Mouse (Mus musculus) brown adipose tissue, adult 24 weeks (tissue): ENCODE measurements around the gene Gm49368. TPM values are rescaled to one million over a fixed set of nuclear protein-coding genes. Genes with fewer than 3 reads are reported as not detected.

ENCODE experiments used
- H3K27ac ChIP-seq: fragments of 200-500 bp; replicated peaks from 2 replicates; pipeline ENCODE4 v1.5.1; 2012; ENCODE audit warnings: low read depth, mild to moderate bottlenecking, low read length
- H3K4me1 ChIP-seq: fragments of 200-500 bp; 2 replicates; pipeline ENCODE4 v1.6.1; 2012; ENCODE audit warnings: low read length, mixed read lengths; ENCODE audit not compliant: control insufficient read depth, insufficient read depth, insufficient read length
- H3K4me3 ChIP-seq: fragments of 200-500 bp; 2 replicates; pipeline ENCODE4 v1.5.1; 2012; ENCODE audit warnings: low read depth, mild to moderate bottlenecking, low read length, moderate library complexity; ENCODE audit not compliant: insufficient read depth
- polyA plus RNA-seq: library from polyadenylated mRNA; stranded (reverse); fragments of >200 nt; gene quantifications from 2 replicates; pipeline ENCODE4 v1.2.4, GENCODE M21; 2012; ENCODE audit not compliant: missing spikeins, insufficient read depth, insufficient read length

Gm49368 gene
- polyA plus RNA-seq, 1 experiment = not detected

DNA sequence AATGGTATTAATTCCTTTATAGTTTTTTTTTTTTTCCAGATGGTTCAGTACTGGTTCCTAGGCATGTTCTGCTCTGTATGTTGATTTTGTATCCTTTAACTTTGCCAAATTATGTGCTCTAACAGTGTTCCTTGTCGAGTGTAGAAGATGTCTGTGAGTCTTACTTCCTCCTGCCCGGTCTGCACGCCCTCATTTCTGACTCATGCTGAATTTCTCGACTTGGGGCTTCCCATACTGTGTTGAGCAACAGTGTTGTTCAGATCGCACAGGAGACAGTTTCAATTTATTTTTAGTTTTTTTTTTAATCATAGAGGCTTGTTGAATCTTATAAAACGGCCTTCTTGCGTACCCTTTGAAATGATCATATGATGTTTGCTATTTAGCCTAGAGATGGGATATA is 26.7 kb downstream of the Gm49368 start:
- Histone ChIP-seq H3K4me3 (no peak overlapping the region), H3K27ac (no peak overlapping the region), H3K4me1 (no peaks in the 10 kb centered on the region)

DNA sequence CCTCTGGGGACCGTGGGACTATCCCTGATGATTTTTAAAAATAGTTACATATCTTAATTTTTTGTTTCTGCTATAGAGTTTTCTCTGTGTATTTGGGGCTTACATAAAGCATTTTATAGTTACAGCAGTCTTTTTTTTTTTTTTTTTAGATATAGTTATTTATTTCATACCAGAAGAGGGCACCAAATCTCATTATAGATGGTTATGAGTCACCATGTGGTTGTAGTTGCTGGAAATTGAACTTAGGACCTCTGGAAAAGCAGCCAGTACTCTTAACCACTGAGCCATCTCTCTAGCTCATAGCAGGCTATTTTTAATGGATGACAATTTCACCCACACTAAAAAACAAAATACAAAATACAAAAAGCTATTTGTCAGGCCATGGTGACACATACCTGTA is 35.7 kb downstream of the Gm49368 start:
- Histone ChIP-seq H3K4me1 (no peaks in the 10 kb centered on the region), H3K4me3 (no peak overlapping the region), H3K27ac (no peak overlapping the region)

DNA sequence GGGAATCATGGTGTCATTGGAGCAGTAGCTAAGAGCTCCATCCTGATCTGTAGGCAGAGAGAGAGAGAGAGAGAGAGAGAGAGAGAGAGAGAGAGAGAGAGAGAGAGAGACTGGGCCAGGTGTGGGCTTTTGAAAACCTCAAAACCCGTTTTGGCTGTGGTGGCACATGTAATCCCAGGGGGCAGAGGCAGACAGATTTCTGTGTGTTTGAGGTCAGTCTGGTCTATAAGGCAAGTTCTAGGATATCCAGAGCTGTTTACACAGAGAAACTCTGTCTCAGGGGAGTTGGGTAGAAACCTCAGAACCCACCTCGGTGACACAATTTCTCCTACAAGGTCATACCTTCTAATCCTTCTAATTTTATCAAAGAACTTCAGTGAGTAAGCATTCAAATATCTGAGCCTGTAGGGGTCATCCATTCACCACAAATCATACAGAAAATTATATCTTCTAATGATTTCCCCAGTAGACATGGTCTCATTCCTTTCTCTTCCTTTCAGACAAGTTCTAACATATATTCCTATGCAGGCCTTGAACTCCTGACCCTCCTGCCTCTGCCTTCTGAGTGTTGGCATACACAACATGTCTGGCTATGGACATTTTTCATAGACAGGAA is 38.4 kb downstream of the Gm49368 start:
- H3K4me3 ChIP-seq = no peak overlapping the region
- no peak overlapping the region for H3K27ac ChIP-seq
- H3K4me1 ChIP-seq = no peaks in the 10 kb centered on the region

DNA sequence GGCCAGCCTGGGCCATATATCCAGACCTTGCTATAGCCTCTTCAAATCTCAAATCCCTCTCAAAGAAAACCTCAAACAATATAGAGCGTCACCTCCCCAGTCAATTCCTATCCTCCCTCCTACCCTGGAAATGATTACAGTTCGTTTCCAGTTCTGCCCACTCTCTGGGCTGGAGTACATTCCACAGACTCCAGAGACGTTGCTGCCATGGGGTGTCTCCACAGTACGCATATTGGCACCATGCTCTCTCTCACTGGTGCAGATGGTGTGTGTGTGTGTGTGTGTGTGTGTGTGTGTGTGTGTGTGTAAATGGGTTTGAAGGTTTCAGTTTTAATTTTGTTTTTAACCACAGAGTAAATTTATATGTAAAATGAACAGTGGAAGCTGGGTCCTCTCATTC is 42.8 kb downstream of the Gm49368 start:
- no peaks in the 10 kb centered on the region for H3K4me1 ChIP-seq
- no peak overlapping the region for H3K27ac ChIP-seq
- H3K4me3 ChIP-seq = no peak overlapping the region

DNA sequence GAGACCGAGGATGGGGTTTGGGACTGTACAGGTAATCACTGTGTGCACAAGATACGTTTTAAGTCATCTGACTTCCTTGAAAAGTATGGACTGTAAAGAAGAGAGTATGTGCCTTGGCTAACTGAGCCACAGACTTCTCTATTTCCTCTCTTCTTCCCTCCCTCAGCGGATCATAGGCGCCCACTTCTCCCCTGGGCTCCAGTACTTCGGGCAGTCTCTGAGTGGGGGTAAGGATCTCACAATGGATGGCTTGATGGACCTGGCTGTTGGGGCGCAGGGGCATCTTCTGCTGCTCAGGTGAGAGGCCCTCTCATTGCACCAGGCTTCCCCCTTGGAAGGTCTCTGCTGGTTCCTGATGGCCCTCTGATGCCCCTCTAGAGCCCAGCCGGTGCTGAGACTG is 45.0 kb downstream of the Gm49368 start:
- H3K4me3 ChIP-seq = no peak overlapping the region

DNA sequence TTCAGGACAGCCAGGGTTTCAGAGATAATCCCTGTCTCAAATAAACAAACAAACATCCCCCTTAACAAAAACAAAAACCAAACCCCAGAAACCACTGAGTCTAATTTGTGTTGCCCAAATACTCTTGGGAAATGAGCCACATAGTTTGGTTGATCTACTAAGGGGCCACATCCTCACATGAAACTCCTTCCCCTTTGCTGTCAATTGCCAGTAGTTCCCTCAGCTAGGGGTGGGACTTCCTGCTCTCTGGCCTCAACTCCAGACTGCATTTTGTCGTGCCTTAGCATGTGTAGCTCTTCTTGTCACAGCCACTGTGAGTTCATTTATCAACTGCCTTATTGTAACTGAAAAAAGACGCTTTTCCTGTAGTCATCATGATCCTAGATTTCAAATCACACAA is 47.8 kb downstream of the Gm49368 start:
- no peak overlapping the region for H3K27ac ChIP-seq
- no peak overlapping the region for H3K4me3 ChIP-seq

More for the DNA sequence above, 45.0 kb downstream of the Gm49368 start:
- H3K27ac ChIP-seq = no peak overlapping the region
- no peaks in the 10 kb centered on the region for H3K4me1 ChIP-seq

DNA sequence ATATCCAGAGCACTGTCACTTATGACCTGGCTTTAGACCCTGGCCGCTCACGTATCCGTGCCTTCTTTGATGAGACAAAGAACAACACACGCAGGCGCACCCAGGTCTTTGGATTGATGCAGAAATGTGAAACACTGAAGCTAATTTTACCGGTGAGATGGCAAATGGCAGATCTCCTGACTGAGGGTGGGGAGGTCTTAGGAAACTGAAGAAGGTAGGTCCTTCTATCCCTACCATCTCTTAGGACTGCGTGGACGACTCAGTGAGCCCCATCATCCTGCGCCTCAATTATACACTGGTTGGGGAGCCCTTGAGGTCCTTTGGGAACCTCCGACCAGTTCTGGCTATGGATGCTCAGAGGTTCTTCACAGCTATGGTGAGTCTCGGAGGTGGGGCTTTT is 49.6 kb downstream of the Gm49368 start:
- Histone ChIP-seq H3K4me3 (no peak overlapping the region), H3K27ac (no peak overlapping the region), H3K4me1 (no peaks in the 10 kb centered on the region)

More for the DNA sequence above, 47.8 kb downstream of the Gm49368 start:
- no peaks in the 10 kb centered on the region for H3K4me1 ChIP-seq

DNA sequence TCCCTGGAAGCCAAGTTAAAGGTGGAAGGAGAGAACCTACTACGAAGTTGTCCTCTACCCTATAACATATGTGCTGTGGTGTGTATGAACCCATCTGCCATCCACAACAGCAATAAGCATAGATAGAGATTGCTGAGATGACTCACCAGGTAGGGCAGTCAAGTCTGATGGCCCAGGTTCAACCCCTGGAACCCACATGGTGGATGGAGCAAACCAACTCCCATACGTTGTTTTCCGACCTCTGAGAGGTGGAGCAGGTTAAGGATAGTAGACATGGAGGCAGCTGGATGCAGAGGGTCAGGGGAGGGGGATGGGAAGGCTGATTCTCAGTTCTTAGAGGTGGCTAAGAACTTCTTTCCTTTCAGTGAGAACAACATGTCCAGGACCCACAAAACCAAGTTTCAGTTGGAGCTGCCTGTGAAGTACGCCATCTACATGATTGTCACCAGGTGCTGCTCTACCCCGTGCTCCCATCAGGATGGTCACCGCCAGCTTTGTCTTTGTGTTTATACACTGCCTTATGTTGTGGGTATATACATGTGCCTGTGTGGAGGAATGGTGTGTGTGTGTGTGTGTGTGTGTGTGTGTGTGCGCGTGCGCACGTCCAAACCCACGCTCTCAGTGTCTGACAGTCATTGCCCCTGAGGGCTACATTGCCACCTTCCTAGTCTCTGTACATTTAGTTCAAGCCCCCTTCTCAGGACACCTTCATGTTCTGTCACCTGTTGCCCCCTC is 52.1 kb downstream of the Gm49368 start:
- no peak overlapping the region for H3K27ac ChIP-seq
- no peak overlapping the region for H3K4me3 ChIP-seq
- H3K4me1 ChIP-seq = no peaks in the 10 kb centered on the region

DNA sequence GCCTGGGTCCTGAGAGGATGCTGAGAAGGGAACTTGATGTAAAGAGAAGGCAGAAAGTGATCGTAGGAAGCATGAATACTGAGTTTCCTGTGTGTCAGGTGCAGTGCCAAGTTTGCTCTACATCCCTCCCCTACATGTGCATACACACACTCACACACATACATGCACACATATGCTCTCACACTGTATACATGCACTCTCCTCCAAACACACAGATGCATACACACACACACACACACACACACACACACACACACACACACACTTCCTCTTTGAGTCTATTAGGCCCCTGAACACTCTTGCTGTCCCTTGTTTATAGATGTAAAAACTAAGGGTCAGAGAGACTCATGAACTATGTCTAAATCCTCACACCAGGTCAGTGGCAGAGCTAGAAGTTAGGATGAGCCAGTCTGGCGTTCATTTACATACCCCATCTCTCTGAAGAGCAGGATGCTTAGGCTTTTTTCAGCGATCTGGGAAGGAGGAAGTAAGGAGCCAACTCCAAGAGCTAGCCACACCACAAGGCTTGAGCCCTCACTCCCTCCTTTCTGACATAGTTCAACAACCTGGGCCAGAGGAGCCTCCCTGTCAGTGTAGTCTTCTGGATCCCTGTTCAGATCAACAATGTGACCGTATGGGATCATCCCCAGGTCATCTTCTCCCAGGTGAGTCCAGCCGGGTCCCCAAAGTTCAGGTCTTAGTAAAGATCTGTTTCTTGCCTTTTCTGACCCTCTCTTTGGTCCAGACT is 52.9 kb downstream of the Gm49368 start:
- Histone ChIP-seq H3K4me1 (no peaks in the 10 kb centered on the region), H3K4me3 (no peak overlapping the region), H3K27ac (no peak overlapping the region)

DNA sequence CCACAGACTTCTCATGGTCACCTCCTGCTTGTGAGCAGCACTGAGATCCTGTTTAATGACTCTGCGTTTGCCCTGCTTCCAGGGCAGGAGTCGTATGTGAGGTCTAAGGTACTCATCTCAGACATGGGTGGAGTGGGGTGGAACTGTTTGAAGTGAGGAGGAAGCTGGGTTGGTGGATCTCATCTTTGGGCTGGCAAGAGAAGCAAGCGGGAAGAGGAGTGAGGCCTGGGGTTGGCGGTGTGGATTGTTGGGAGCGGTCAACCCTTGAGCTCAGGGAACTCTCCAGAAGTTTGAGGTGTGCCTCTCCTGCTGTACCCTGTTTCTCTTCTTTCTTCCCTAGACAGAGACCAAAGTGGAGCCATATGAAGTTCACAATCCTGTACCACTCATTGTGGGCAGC is 53.9 kb downstream of the Gm49368 start:
- no peak overlapping the region for H3K4me3 ChIP-seq
- no peaks in the 10 kb centered on the region for H3K4me1 ChIP-seq
- H3K27ac ChIP-seq = no peak overlapping the region

DNA sequence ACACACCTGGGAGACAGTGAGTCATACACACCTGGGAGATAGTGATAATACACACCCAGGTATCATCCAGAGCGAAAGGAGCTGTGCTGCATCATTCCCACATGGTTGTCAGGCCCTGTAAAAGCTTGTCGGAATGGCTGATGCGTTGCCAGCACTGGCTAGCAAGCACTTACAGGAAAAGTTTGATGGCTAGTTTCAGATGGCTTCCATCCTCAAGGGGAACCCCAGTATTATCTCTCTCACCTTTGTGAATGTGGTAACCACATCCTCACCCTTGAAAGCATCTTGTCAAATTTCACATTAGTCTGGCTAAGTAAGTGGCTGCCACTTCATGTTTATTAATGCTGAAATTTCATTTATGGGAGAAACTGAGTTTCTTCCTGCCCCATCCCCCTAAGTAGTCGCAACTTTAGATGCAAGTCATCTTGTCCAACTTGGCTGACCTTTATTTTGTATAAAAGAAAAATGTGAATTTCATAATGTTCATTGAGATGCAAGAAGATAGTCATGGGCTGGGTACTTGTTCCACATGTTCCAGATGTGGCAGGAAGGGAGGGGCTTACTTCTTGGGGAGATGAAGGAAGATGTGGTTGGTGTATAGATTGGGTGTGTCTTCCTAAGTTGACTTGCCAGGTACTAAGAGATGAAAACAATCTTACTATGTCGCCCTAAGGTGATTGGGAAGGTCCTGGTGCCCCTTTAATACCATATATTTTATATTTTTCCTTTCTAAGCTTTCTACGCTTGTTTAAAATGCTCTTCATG is 57.4 kb downstream of the Gm49368 start:
- no peak overlapping the region for H3K4me3 ChIP-seq
- no peaks in the 10 kb centered on the region for H3K4me1 ChIP-seq
- H3K27ac ChIP-seq = no peak overlapping the region

DNA sequence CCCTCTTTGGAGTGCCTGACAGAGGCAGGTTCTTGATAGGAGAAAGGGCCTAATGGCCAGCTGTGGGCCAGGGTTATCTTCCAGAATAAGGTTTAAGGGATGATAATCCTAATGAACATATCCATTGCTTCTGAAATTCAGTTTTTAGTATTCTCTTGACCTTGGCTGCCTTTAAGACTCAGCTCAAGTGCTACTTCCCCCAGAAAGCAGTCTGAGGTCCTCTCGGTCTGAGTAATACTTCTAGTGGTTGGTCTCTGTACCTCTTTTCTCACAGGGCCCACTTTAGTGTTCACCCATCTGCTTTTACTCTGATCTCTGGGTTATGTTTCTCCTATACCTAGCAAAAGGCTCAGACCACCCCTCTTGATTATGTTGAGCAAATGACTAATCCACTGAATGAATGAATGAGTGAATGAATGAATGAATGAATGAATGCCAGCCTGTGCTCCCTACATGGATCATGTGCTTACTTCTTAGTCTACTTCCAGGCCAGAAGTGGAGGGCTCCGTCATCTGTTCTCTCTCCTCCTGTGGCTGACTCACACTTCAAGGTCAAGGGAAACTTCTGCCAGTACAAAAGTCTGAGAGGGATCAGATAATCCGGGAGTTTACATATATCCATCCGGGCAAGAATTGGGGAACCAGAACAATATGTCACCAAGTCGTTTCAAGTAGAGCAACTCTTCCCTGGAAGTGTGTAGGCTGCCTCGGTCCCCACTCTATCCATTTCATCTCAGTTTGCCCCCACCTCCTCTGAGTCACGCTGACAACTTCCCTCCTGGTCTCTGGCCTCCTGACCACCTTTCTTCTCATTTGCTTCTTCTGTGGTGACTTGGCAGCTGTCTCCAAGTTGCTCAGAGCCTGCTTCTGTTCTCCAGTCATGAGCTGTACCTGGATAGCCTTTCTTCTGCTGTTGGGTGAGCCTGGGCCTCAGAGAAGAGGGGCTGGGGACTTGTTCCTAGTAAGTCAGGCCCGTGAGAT is 66.5 kb downstream of the Gm49368 start, which contains the start of gene Itgax:
Itgax (plus strand) TSS at position 807 of the 980 bp plus-strand sequence.
- no peaks in the 10 kb centered on the region for H3K4me1 ChIP-seq
- H3K27ac ChIP-seq = no peak within 1 kb of the TSS
- no peak within 1 kb of the TSS for H3K4me3 ChIP-seq

DNA sequence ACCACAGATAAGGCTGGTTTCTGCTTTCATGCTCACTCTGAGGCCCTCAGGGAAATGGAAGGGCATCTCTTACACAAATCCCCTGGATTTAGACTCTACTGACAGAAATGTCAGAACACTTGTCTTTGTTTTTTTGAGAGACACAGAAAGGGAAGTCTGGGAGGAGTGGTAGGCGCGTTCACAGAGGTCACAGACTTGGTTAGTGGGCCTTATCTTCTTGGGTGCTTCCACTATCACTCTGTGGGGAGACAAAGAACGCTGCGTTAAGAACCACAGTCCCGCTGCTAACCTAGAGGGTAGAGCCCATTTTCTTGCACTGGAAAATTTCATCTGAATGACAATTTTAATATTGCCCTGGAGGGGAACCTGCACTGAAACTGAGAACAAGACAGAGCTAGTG is 69.7 kb downstream of the Gm49368 start:
- Histone ChIP-seq H3K4me1 (no peaks in the 10 kb centered on the region), H3K4me3 (no peak overlapping the region), H3K27ac (no peak overlapping the region)

DNA sequence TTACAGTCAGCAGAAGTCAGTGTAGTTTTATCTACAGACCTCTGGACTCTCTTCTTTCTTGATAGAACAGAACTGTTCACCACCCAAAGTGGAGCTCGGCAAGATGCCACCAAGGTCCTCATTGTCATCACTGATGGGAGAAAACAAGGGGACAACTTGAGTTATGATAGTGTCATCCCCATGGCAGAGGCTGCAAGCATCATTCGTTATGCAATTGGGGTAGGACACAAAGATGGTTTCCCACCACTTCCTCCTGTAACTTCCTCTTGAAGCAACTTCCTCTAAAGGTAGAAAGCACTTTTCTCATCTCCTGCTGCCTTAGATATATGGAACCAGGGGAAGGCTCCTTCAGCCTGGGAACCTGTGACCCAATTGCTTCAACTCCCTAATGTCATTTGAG is 71.1 kb downstream of the Gm49368 start:
- Histone ChIP-seq H3K4me1 (no peaks in the 10 kb centered on the region), H3K27ac (no peak overlapping the region), H3K4me3 (no peak overlapping the region)
